Mouse (Mus musculus) CH12F3 (cell line): ENCODE data around the gene Rad54l.

Source experiments
- in situ Hi-C: fragments of 300-500 bp; cut with MboI; formaldehyde crosslinking; loops from 2 replicates; pipeline ENCODE4 v1.14.3; 2020; ENCODE audit warnings: low sequenced_read_pairs

The Rad54l gene

GRCm38 (mm10) chr4:116141736-116142135, 18.2 kb upstream of the Rad54l start:
- in situ Hi-C loops, result no loop called here

- in situ Hi-C loops, result no loop called here
Observed at GRCm38 (mm10) chr4:116140801-116141574, 17.5 kb upstream of the Rad54l start.

- in situ Hi-C loops, result no loop called here
Observed at GRCm38 (mm10) chr4:116137421-116137996, 14.0 kb upstream of the Rad54l start.

- in situ Hi-C loops, result no loop called here
Observed at GRCm38 (mm10) chr4:116134990-116135389, 11.5 kb upstream of the Rad54l start.

GRCm38 (mm10) chr4:116133126-116133525, 9.6 kb upstream of the Rad54l start:
- in situ Hi-C loops, result no loop called here

- in situ Hi-C loops, result no loop called here
Observed at GRCm38 (mm10) chr4:116127956-116128355, 4.5 kb upstream of the Rad54l start.

GRCm38 (mm10) chr4:116125803-116126386, 2.4 kb upstream of the Rad54l start:
- in situ Hi-C loops, result no loop called here

- in situ Hi-C loops, result no loop called here
Observed at GRCm38 (mm10) chr4:116122762-116123161, 728 bp downstream of the Rad54l start.

GRCm38 (mm10) chr4:116111486-116111885, 12.0 kb downstream of the Rad54l start:
- in situ Hi-C loops, result no loop called here

GRCm38 (mm10) chr4:116110695-116111094, 12.8 kb downstream of the Rad54l start:
- in situ Hi-C loops, result no loop called here

GRCm38 (mm10) chr4:116105278-116105677, 18.2 kb downstream of the Rad54l start:
- in situ Hi-C loops, result no loop called here

GRCm38 (mm10) chr4:116100959-116101358, 22.5 kb downstream of the Rad54l start:
- in situ Hi-C loops, result no loop called here

- in situ Hi-C loops, result no loop called here
Observed at GRCm38 (mm10) chr4:116097211-116097610, 26.3 kb downstream of the Rad54l start.

- in situ Hi-C loops, result no loop called here
Observed at GRCm38 (mm10) chr4:116096291-116096690, 27.2 kb downstream of the Rad54l start.

GRCm38 (mm10) chr4:116088510-116089249, 34.8 kb downstream of the Rad54l start:
- in situ Hi-C loops, result no loop called here

GRCm38 (mm10) chr4:116077240-116078095, 46.0 kb downstream of the Rad54l start:
- in situ Hi-C loops, result no loop called here

GRCm38 (mm10) chr4:116076369-116077231, 46.9 kb downstream of the Rad54l start:
- in situ Hi-C loops, result no loop called here

- in situ Hi-C loops, result no loop called here
Observed at GRCm38 (mm10) chr4:116075631-116076368, 47.7 kb downstream of the Rad54l start.
